Mouse (Mus musculus): ENCODE data around the gene Lurap1. TPM values are rescaled to one million over a fixed set of nuclear protein-coding genes. Genes with fewer than 3 reads are reported as not detected.

The Lurap1 gene
- polyA plus RNA-seq, 1 experiment from 2014 or later: 2.2 TPM

- Histone ChIP-seq H3K27me3 (ENCODE audit: low read depth, poor library complexity, severe bottlenecking) (no peaks in the 10 kb centered on the region), H3K27ac (no peak overlapping the region), H3K4me1 (peaks cover 32% of the 10 kb centered on the region), H3K4me3 (no peak overlapping the region), H3K36me3 (no peaks in the 10 kb centered on the region), H3K9me3 (replicated peaks) (no peaks in the 10 kb centered on the region)
- DNase-seq (ENCODE audit: low spot score): no peak
- whole genome bisulfite sequencing: 87% methylated on average over 4 of the region's 4 CpGs
Measured at GRCm38 (mm10) chr4:116173752-116174151, 22.6 kb upstream of the Lurap1 start.

- WGBS: 97% methylated on average over 6 of the region's 6 CpGs
- H3K27ac ChIP-seq: no peak within 1 kb of the TSS; the same call in 1 of the 2 replicates
Measured at GRCm38 (mm10) chr4:116173072-116173471, 21.9 kb upstream of the Lurap1 start, which contains the start of the genes 1700042G07Rik and Gm49337. 1700042G07Rik (plus strand) TSS chr4:116173372. Gm49337 (plus strand) TSS chr4:116173384.

GRCm38 (mm10) chr4:116169353-116169672, 18.2 kb upstream of the Lurap1 start:
- Histone ChIP-seq H3K36me3 (no peaks in the 10 kb centered on the region), H3K4me1 (peaks cover 28% of the 10 kb centered on the region), H3K9me3 (replicated peaks) (no peaks in the 10 kb centered on the region), H3K27me3 (ENCODE audit: low read depth, poor library complexity, severe bottlenecking) (no peaks in the 10 kb centered on the region), H3K4me3 (no peak overlapping the region), H3K27ac (no peak overlapping the region)
- WGBS: 84% methylated on average over 3 of the region's 3 CpGs
- DNase-seq (ENCODE audit: low spot score): no peak

More at GRCm38 (mm10) chr4:116173072-116173471, 21.9 kb upstream of the Lurap1 start, which contains the start of the genes 1700042G07Rik and Gm49337:
- peaks cover 32% of the 10 kb centered on the region for H3K4me1 ChIP-seq
- no peaks in the 10 kb centered on the region for H3K9me3 ChIP-seq (replicated peaks)
- H3K36me3 ChIP-seq: no peaks in the 10 kb centered on the region
- DNase-seq (ENCODE audit: low spot score): no peak
- H3K27me3 ChIP-seq (ENCODE audit: low read depth, poor library complexity, severe bottlenecking): no peaks in the 10 kb centered on the region
- no peak within 1 kb of the TSS for H3K4me3 ChIP-seq

DNA sequence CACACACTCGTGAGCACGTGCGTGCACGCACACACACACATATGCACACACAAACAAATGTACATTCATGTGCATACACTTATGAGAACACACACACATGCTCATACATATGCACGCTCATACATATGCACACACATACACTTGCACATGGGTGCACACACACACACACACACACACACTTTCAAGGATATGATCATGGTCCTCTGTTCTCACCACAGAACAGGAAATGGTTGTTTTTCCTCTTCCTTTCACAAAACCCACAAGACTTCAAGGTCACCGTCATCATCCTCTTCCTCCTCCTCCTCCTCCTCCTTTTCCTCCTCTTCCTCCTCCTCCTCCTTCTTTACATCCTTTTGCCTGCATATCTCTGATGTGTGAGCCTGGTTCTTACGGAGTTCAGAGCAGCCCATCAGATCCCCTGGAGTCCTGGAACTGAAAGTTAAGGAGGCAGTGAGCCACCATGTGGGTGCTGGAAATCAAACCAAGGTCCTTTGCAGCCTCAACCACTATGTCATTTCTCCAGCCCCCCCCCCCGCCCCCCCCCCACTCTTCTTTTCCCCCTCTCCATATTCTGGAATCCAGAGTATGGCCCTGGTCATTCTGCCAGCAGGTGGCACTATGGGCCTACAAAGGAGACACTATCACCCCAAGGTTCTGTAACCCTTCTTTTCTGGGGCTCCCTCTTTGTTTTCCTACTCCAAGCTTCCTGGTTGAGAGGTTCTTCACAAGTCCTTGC, 17.6 kb upstream of the Lurap1 start:
- Histone ChIP-seq H3K4me1 (peaks cover 26% of the 10 kb centered on the region), H3K27ac (no peak overlapping the region), H3K9me3 (replicated peaks) (no peaks in the 10 kb centered on the region), H3K27me3 (ENCODE audit: low read depth, poor library complexity, severe bottlenecking) (no peaks in the 10 kb centered on the region), H3K36me3 (no peaks in the 10 kb centered on the region), H3K4me3 (no peak overlapping the region)
- peak; percentile 77 for DNase-seq (ENCODE audit: low spot score)
- WGBS: 83% methylated on average over 7 of the region's 8 CpGs

DNA sequence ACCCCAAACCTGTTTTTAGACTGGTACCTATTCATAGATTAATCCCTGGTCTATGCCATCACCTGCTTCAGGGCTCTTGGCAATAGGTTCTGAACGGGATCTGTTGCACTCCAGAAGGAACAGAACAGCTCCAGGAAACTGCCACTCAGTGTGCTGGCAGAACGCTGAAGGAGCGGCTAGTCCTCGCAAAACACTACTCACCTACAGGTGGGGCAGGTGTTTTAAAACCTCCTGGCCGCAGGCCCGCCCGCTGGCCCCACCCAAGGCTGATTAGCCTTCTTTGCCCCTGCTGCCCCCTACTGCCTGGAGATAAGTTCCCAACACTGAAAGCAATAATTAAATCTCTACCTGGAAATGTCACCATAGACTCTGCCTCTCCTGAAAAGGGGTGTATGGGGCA, 16.3 kb upstream of the Lurap1 start, which contains the start of gene Tspan1:
Gene Tspan1, minus strand, starts transcription at position 198 of the 400 bp plus-strand sequence.
- no peaks in the 10 kb centered on the region for H3K9me3 ChIP-seq (replicated peaks)
- no peak within 1 kb of the TSS for H3K27ac ChIP-seq
- H3K36me3 ChIP-seq: no peaks in the 10 kb centered on the region
- H3K4me1 ChIP-seq: peaks cover 22% of the 10 kb centered on the region
- no peak for DNase-seq (ENCODE audit: low spot score)
- H3K27me3 ChIP-seq (ENCODE audit: low read depth, poor library complexity, severe bottlenecking): no peaks in the 10 kb centered on the region
- no peak within 1 kb of the TSS for H3K4me3 ChIP-seq
- 30% methylated on average over 7 of the region's 7 CpGs for WGBS

DNA sequence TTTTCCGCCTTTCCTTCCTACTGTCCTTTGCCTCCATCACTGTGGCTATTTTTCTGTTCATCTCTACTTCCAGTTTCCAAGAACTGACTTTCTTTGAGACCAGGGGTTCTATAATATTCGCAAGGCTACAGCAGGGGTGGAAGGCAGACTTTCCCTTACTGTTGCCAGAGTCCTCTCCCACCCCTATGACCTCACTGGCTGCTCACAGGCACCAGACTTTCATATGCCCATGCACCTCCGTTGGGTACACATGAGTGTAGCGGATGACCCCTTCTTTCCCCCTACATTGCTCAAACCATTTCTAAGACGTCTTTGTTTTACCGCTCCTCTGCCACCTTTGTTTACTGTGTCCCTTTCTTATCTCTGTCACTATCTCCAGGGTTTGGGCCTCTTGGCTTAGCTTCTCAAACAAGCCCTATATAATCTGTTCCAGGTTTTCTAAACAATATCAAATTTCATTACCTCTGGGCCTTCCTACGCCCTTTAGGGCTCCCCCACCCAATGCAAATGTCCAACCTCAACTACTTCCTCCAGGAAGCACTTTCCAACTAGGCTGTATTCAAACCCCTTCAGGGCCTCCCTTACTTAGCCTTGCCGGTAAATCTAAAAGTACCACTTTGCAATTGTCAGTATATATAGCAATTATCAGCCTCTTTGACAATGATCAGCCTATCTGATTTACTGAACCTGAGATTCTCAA, 14.7 kb upstream of the Lurap1 start:
- no peak for DNase-seq (ENCODE audit: low spot score)
- 57% methylated on average over 8 of the region's 8 CpGs for WGBS
- H3K36me3 ChIP-seq: peaks cover 6% of the 10 kb centered on the region
- H3K4me3 ChIP-seq: no peak overlapping the region
- H3K4me1 ChIP-seq: peaks cover 22% of the 10 kb centered on the region
- H3K27ac ChIP-seq: 0 out of 2 replicates have a peak overlapping the region, but pooled peaks have one; percentile 38
- H3K27me3 ChIP-seq (ENCODE audit: low read depth, poor library complexity, severe bottlenecking): no peaks in the 10 kb centered on the region
- no peaks in the 10 kb centered on the region for H3K9me3 ChIP-seq (replicated peaks)

- H3K4me1 ChIP-seq: peaks cover 22% of the 10 kb centered on the region
- peak overlapping the region; percentile 38; the same call in 1 of the 2 replicates for H3K27ac ChIP-seq
- H3K9me3 ChIP-seq (replicated peaks): no peaks in the 10 kb centered on the region
- H3K27me3 ChIP-seq (ENCODE audit: low read depth, poor library complexity, severe bottlenecking): no peaks in the 10 kb centered on the region
- peaks cover 15% of the 10 kb centered on the region for H3K36me3 ChIP-seq
- no peak overlapping the region for H3K4me3 ChIP-seq
- WGBS: 86% methylated on average over 2 of the region's 2 CpGs
- no peak for DNase-seq (ENCODE audit: low spot score)
Measured at GRCm38 (mm10) chr4:116164759-116165554, 13.8 kb upstream of the Lurap1 start.

GRCm38 (mm10) chr4:116162142-116162541, 11.0 kb upstream of the Lurap1 start:
- DNase-seq (ENCODE audit: low spot score): no peak
- H3K4me1 ChIP-seq: peaks cover 22% of the 10 kb centered on the region
- no peaks in the 10 kb centered on the region for H3K9me3 ChIP-seq (replicated peaks)
- H3K36me3 ChIP-seq: peaks cover 43% of the 10 kb centered on the region
- no peak overlapping the region for H3K27ac ChIP-seq
- H3K27me3 ChIP-seq (ENCODE audit: low read depth, poor library complexity, severe bottlenecking): no peaks in the 10 kb centered on the region
- 87% methylated on average over 4 of the region's 4 CpGs for WGBS
- no peak overlapping the region for H3K4me3 ChIP-seq

GRCm38 (mm10) chr4:116160769-116161168, 9.6 kb upstream of the Lurap1 start:
- H3K36me3 ChIP-seq: peaks cover 56% of the 10 kb centered on the region
- no peaks in the 10 kb centered on the region for H3K9me3 ChIP-seq (replicated peaks)
- no peak overlapping the region for H3K27ac ChIP-seq
- H3K27me3 ChIP-seq (ENCODE audit: low read depth, poor library complexity, severe bottlenecking): no peaks in the 10 kb centered on the region
- no peak overlapping the region for H3K4me3 ChIP-seq
- peaks cover 13% of the 10 kb centered on the region for H3K4me1 ChIP-seq
- 86% methylated on average over 3 of the region's 3 CpGs for WGBS
- no peak for DNase-seq (ENCODE audit: low spot score)

GRCm38 (mm10) chr4:116159912-116160311, 8.8 kb upstream of the Lurap1 start:
- Histone ChIP-seq H3K27me3 (ENCODE audit: low read depth, poor library complexity, severe bottlenecking) (no peaks in the 10 kb centered on the region), H3K4me1 (peaks cover 5% of the 10 kb centered on the region; the same call in 1 of the 2 replicates), H3K36me3 (peaks cover 65% of the 10 kb centered on the region), H3K9me3 (replicated peaks) (no peaks in the 10 kb centered on the region), H3K4me3 (no peak overlapping the region), H3K27ac (no peak overlapping the region)
- DNase-seq (ENCODE audit: low spot score): no peak
- 77% methylated on average over 3 of the region's 3 CpGs for WGBS

DNA sequence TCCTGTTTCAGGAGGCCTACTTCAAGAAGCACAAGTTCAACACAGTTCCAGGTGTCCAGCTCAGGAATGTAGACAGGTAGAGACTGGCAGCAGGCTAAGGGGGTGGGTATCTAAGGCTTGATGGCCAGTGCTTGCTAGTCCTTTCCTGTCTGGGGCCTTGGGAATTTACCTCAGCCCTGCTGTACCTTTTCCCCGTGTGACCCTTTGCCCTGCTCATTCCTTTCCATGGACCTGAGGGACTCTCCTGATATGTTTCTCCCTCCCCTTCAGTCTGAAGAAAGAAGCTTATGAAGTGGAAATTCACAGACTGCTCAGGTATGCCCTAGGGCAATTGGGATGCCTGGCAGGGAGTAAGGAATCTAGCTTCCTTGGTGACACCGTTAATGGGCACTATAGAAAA, 6.7 kb upstream of the Lurap1 start:
- no peak overlapping the region for H3K27ac ChIP-seq
- H3K9me3 ChIP-seq (replicated peaks): no peaks in the 10 kb centered on the region
- no peaks in the 10 kb centered on the region for H3K4me1 ChIP-seq
- H3K36me3 ChIP-seq: peaks cover 85% of the 10 kb centered on the region
- DNase-seq (ENCODE audit: low spot score): no peak
- 89% methylated on average over 2 of the region's 2 CpGs for WGBS
- no peak overlapping the region for H3K4me3 ChIP-seq
- no peaks in the 10 kb centered on the region for H3K27me3 ChIP-seq (ENCODE audit: low read depth, poor library complexity, severe bottlenecking)

- H3K4me1 ChIP-seq: peaks cover 14% of the 10 kb centered on the region
- peaks cover 63% of the 10 kb centered on the region for H3K36me3 ChIP-seq
- H3K27ac ChIP-seq: no peak overlapping the region
- no peak for DNase-seq (ENCODE audit: low spot score)
- no peaks in the 10 kb centered on the region for H3K9me3 ChIP-seq (replicated peaks)
- H3K4me3 ChIP-seq: no peak overlapping the region
- 96% methylated on average over 15 of the region's 15 CpGs for WGBS
- no peaks in the 10 kb centered on the region for H3K27me3 ChIP-seq (ENCODE audit: low read depth, poor library complexity, severe bottlenecking)
Measured at GRCm38 (mm10) chr4:116152702-116153101, 1.6 kb upstream of the Lurap1 start.
